Mouse (Mus musculus): Measurements from ENCODE around the gene Pfn1.

Pfn1 gene

DNA sequence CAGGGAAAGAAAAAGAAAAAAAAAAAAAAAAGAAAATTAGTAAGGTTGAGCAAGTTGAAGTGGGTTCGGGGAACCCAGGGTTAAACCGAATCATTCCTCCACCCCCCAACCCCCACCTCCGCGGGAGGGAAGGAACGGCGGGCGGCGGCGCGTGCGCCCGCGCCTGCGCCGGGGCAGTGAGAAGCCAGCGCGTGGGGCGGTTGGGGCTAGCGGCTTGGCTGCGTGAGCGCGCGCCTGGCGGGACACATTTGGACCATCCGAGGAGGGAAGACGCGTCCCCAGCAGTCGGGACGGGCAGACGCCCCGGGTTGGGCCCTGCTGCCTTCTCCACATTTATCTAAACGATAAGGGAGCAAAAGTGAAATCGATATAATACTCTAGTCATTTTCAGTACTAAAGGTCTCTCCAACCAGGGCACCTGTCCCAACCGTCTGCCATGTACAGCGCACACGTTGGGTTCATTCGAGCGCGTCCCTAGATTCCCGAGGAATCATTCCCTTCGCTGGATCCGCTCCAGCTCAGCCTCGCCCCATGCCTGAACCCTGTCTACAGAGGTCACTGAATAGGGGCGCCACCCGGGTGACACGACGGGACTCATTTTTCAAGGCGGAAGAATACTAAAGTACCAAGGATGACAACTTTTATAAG lies 603 bp upstream of the Pfn1 start:
- peak in 1 of 2 experiments; percentile 72 for DNase-seq (ENCODE audit: low spot score in 2 of 2)

- DNase-seq (ENCODE audit: low spot score in 2 of 2) = peak in 1 of 2 experiments; percentile 55
Measured at GRCm38 (mm10) chr11:70653345-70654197, 873 bp downstream of the Pfn1 start.

GRCm38 (mm10) chr11:70652884-70653344 lies 1.5 kb downstream of the Pfn1 start:
- DNase-seq (ENCODE audit: low spot score in 2 of 2) = no peak

DNA sequence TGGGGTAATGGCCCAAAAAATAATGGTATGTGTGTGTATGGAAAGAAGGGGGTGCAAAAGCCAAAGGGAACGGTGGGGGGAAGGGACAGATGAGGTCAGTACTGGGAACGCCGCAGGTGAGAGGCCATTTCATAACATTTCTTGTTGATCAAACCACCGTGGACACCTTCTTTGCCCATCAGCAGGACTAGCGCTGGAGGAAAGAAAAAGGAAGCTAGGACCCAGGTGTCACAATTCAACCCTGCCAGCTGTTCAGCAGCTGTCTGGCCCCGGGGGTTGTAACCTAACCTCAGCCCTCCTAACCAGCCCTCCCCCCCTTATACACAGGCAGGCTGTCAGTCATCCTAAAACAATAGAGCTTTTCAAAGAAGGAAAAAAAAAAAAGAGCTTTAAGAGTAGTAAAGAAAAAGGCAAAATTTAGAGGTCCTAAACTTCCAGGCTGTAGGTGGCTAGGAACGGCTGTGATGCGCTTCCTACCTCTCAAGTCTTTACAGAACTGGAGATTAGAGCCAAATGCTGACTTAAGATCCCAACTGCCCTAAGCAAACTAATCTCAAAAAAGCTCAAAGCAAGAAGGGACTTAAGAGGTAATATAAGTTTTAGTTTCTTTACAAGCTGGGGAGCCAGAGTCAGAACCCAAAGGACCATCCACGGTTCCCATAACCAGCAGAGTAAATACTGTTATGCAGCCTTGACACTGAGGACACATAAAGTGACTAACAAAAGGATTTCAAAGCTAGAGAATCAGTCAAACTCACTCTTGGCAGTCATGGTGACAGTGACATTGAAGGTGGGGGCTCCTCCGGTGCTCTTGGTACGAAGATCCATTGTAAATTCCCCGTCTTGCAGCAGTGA lies 2.2 kb downstream of the Pfn1 start:
- no peak for DNase-seq (ENCODE audit: low spot score in 2 of 2)

DNA sequence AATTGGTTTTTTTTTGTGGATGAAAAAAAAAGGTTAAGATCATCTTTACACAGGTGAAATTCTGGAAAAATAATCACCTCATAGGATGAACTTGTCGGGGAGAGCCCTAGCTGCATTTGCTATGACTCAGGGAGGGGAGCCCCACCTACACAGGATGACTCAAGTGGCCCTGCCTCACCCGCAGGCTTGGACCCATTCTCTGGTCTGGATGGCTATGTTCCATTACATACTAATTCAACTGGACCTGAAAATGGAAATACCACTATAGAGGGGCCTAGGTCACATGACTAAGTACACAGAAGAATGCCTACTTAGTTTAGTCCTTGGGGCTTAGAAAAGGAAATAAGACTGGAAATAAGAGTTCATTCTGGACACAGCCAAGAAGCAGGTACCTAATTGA lies 3.1 kb downstream of the Pfn1 start:
- DNase-seq (ENCODE audit: low spot score in 2 of 2) = no peak

DNA sequence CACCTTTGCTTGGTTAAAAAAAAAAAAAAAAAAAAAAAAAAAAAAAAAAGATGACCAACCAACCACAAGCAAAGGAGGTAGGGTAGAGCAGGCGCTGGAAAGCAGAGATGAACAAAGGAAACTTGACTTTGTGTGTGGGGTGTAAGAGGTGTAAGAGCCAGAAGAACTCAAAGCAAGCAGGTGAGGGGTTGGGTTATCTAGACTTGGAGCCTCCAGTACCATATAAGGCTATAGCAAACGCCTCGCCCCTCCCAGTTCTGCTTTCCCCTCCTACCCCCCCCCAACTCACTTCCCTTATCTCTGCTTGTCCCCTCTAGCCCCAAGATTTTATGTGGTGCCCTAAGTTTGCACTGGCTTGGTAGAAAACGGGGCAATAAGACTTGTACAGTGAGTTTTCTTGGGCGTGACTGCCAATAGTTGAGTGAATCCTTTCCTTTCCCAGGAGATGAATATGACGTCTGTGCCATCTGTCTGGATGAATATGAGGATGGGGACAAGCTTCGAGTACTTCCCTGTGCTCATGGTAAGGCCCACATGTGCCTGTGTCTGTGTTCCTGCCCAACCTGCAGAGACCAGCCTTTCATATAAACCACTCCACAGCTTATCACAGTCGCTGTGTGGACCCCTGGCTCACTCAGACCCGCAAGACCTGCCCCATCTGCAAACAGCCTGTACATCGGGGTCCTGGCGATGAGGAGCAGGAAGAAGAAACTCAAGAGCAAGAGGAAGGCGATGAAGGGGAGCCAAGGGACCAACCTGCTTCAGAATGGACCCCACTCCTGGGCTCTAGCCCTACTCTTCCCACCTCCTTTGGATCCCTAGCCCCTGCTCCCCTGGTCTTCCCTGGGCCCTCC lies 3.9 kb downstream of the Pfn1 start:
- no peak for DNase-seq (ENCODE audit: low spot score in 2 of 2)

GRCm38 (mm10) chr11:70649185-70649734 lies 5.2 kb downstream of the Pfn1 start:
- no peak for DNase-seq (ENCODE audit: low spot score in 2 of 2)

DNA sequence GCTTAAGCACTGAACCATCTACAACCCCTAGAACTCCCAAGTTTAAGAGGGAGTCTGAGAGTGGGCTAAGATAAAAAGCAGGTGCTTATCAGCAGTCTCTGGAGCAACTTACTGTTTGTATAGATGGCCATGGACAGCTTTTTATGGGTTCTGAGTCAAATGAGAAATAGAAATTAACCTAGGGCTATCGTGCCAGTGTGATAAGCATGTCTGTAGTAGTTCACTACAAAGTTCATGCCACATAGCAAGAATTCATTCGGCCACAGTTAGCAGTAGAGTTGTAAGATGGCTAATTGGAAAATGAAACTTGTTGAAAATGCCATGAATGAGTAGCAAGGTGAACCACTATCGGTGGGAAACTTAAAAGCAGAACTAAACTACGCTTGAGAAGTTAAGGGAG lies 5.9 kb downstream of the Pfn1 start:
- DNase-seq (ENCODE audit: low spot score in 2 of 2) = no peak

GRCm38 (mm10) chr11:70647716-70648420 lies 6.6 kb downstream of the Pfn1 start:
- DNase-seq (ENCODE audit: low spot score in 2 of 2) = peak in 1 of 2 experiments; percentile 47

DNA sequence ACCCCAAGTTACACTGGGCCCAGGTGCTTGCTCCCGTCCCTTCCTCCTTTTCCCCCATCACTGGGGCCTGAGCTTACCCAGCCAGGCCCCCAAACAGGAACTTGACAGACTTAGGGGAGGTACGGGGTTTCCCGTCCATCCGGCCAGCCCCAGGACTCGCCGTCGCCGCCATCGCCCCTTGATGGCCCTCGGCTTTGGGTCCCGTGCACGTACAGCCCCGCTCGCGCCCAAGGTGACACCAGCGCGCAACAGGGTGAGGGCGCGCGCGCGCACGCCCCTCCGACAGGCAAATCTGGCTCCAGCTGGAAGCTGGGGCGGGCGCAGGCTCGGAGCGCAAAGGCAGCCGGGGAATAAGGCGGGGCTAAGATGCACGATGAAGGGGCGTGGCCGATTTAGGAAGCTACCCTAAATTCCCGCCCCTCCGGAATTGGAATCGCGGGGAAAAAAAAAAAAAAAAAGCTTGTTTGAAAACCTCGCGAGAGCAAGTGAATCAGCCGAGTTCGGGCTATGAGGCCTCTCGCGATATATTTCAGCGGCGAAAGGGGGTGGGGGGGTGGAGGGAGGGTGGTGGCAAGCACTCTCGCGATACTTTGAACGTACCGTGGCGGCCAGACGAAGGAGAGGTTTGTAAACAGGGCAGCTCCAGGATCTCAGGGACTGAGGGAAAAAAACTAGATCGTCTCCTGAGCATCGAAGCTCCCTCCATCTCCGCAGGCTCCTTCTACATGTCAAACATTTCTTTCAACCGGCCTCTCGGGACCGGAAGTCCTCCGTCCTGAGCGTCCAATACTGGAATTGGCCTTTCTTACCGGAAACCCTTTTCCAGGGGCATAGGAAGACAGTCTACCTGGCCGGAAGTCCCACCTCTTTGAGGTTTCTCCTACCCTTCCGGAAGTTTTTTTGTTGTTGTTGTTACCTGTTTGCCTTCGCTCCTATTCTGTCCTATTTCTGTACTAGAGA lies 7.5 kb downstream of the Pfn1 start, which contains the start of the genes Rnf167 and Slc25a11:
Gene Rnf167, plus strand, starts transcription at position 545 of the 960 bp plus-strand sequence.
Gene Slc25a11, minus strand, starts transcription at position 789 of the 960 bp plus-strand sequence.
- DNase-seq (ENCODE audit: low spot score in 2 of 2) = peak; percentile 95 to 97

DNA sequence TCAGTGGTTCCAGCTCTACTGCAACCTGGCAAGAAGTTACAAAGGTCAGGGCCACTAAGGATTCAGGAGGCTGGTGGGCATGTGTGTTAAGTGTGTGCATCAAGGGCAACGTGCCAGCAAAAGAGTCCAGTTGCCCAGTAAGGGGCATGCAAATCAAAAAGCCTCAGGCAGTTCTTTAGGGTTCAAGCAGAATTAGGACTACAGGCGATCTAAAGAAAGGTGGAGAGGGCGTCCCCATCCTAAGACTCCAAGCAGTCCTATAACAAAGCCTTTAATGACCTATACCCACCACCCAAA lies 8.2 kb downstream of the Pfn1 start:
- DNase-seq (ENCODE audit: low spot score in 2 of 2) = no peak

- DNase-seq (ENCODE audit: low spot score in 2 of 2) = no peak
Measured at GRCm38 (mm10) chr11:70645461-70646258, 8.8 kb downstream of the Pfn1 start.

GRCm38 (mm10) chr11:70644564-70645103 lies 9.8 kb downstream of the Pfn1 start:
- DNase-seq (ENCODE audit: low spot score in 2 of 2) = no peak

DNA sequence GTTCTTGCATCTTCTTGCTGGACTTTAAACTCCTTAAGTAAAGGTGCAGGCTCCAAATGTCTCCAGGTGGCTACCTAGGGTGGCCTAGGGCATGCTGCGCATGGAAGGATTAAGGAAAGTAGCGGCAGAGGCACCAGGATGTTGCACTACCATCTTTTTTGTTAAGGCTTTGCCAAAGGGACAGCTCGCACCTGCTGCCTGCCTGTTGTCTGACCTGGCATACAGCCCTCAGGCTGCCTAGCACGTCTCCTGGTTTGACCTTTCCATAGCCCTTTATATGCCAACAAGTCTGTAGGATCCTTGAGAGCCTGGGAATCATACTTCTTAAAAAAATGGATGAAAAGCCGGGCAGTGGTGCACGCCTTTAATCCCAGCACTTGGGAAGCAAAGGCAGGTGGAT lies 11.4 kb downstream of the Pfn1 start:
- DNase-seq (ENCODE audit: low spot score in 2 of 2) = no peak

DNA sequence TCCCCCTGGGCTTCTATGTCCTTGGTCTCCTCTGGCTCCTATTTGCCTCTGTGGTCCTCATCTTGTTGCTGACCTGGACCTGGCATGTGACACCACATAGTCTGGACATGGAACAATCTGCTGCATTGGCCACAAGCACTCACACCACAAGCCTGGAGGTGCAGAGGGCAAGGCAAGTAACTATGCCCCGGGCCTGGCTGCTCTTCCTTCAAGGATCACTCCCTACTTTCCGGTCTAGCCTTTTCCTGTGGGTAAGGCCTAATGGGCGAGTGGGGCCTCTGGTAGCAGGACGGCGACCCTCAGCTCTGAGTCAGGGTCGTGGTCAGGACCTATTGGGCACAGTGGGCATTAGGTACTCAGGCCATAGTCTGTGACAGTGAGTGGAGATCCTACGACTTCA lies 13.2 kb downstream of the Pfn1 start:
- no peak for DNase-seq (ENCODE audit: low spot score in 2 of 2)

- no peak for DNase-seq (ENCODE audit: low spot score in 2 of 2)
Measured at GRCm38 (mm10) chr11:70639976-70640375, 14.5 kb downstream of the Pfn1 start.

GRCm38 (mm10) chr11:70638714-70639278 lies 15.6 kb downstream of the Pfn1 start, which contains the start of gene Gp1ba:
Gene Gp1ba, plus strand, starts transcription at chr11:70639122.
- no peak for DNase-seq (ENCODE audit: low spot score in 2 of 2)

Data from frontal cortex, postnatal 10 days (tissue).